Mouse (Mus musculus) left cerebral cortex, postnatal 14 days (tissue): ENCODE results near the gene Olfr1136. TPM values are rescaled to one million over a fixed set of nuclear protein-coding genes. Genes with fewer than 3 reads are reported as not detected.

Experiments used
- DNase-seq, 2 experiments: peaks; one replicate each; pipeline ENCODE4 v3.0.0; 2021 to 2022; ENCODE audit warnings: low spot score in 2 of 2, mixed read lengths in 1 of 2
- intact Hi-C: fragments of 180-260 bp; cut with DNase I; formaldehyde crosslinking; loops from one replicate; pipeline ENCODE4 v1.15.1; 2025
- long read RNA-seq, 2 experiments: library from polyadenylated mRNA; stranded (forward); transcript quantifications; one replicate each; pipeline ENCODE4 v2.0.0; 2021
- total RNA-seq, 2 experiments: library from RNA; stranded (reverse); gene quantifications; 2 replicates each; pipeline ENCODE4 v1.2.3; 2021

Olfr1136 gene
- total RNA-seq, result not detected
- long read RNA-seq, experiment 1, result 0 reads
- long read RNA-seq, experiment 2, result 0 reads

GRCm38 (mm10) chr2:87693847-87694246 lies at the start of gene Olfr1136:
TSS of gene Olfr1136 (minus strand) at chr2:87693947.
- intact Hi-C loops, result no loop called here
- DNase-seq, result no peak

GRCm38 (mm10) chr2:87743452-87743851 lies 49.7 kb upstream of the Olfr1136 start, which contains the start of gene Olfr1140:
TSS of gene Olfr1140 (plus strand) at chr2:87743752.
- intact Hi-C loops, result no loop called here
- no peak for DNase-seq

- DNase-seq, result no peak
- intact Hi-C loops, result no loop called here
These were observed 46.1 kb upstream of the Olfr1136 start, which contains the start of gene Olfr1138 for GRCm38 (mm10) chr2:87739878-87740277. TSS of gene Olfr1138 (minus strand) at chr2:87739978.

- DNase-seq, result no peak
- intact Hi-C loops, result no loop called here
These were observed 19.3 kb upstream of the Olfr1136 start, which contains the start of gene Olfr1137 for GRCm38 (mm10) chr2:87713079-87713478. TSS of gene Olfr1137 (minus strand) at chr2:87713179.

GRCm38 (mm10) chr2:87673564-87673963 lies 20.2 kb downstream of the Olfr1136 start, which contains the start of gene Olfr1135:
TSS of gene Olfr1135 (minus strand) at chr2:87673664.
- DNase-seq, result no peak
- intact Hi-C loops, result no loop called here

- DNase-seq, result no peak
These were observed 35.4 kb downstream of the Olfr1136 start, which contains the start of gene Olfr1134 for GRCm38 (mm10) chr2:87658360-87658759. TSS of gene Olfr1134 (minus strand) at chr2:87658460.

GRCm38 (mm10) chr2:87647274-87647673 lies 46.5 kb downstream of the Olfr1136 start, which contains the start of gene Olfr1133:
TSS of gene Olfr1133 (minus strand) at chr2:87647374.
- intact Hi-C loops, result no loop called here

More at GRCm38 (mm10) chr2:87658360-87658759, 35.4 kb downstream of the Olfr1136 start, which contains the start of gene Olfr1134:
- intact Hi-C loops, result no loop called here

More at GRCm38 (mm10) chr2:87647274-87647673, 46.5 kb downstream of the Olfr1136 start, which contains the start of gene Olfr1133:
- no peak for DNase-seq

Other genes with a start within 250 kb of the Olfr1136 start
- not detected for gene Olfr1126, start 240.0 kb downstream of the Olfr1136 start, total RNA-seq
- gene Pramel7, start 196.9 kb downstream of the Olfr1136 start, total RNA-seq, result not detected
- gene Pramel6, start 187.4 kb downstream of the Olfr1136 start, total RNA-seq, result not detected
- not detected for gene Olfr153, start 162.2 kb downstream of the Olfr1136 start, total RNA-seq
- not detected for gene Olfr1128, start 148.4 kb downstream of the Olfr1136 start, total RNA-seq
- gene Olfr1129, start 120.0 kb downstream of the Olfr1136 start, total RNA-seq, result not detected
- not detected for gene Olfr1130, start 87.7 kb downstream of the Olfr1136 start, total RNA-seq
- gene Olfr1131, start 66.8 kb downstream of the Olfr1136 start, total RNA-seq, result not detected
- not detected for gene Olfr1132, start 56.4 kb downstream of the Olfr1136 start, total RNA-seq
- gene Olfr1133, start 46.6 kb downstream of the Olfr1136 start, total RNA-seq, result not detected
- gene Olfr1134, start 35.5 kb downstream of the Olfr1136 start, total RNA-seq, result not detected
- gene Olfr1135, start 20.3 kb downstream of the Olfr1136 start, total RNA-seq, result not detected
- gene Olfr1137, start 19.2 kb upstream of the Olfr1136 start, total RNA-seq, result not detected
- gene Olfr1138, start 46.0 kb upstream of the Olfr1136 start, total RNA-seq, result not detected
- not detected for gene Olfr1140, start 49.8 kb upstream of the Olfr1136 start, total RNA-seq
- not detected for gene Olfr1141, start 60.0 kb upstream of the Olfr1136 start, total RNA-seq
- gene Olfr152, start 85.5 kb upstream of the Olfr1136 start, total RNA-seq, result not detected
- gene Olfr1143, start 106.6 kb upstream of the Olfr1136 start, total RNA-seq, result not detected
- gene Olfr1145, start 115.9 kb upstream of the Olfr1136 start, total RNA-seq, result not detected
- not detected for gene Olfr1148, start 136.6 kb upstream of the Olfr1136 start, total RNA-seq
- not detected for gene Olfr1150-ps1, start 150.0 kb upstream of the Olfr1136 start, total RNA-seq
- gene Olfr1151, start 161.9 kb upstream of the Olfr1136 start, total RNA-seq, result not detected
- gene Olfr1152, start 172.5 kb upstream of the Olfr1136 start, total RNA-seq, result not detected
- not detected for gene Olfr1153, start 201.0 kb upstream of the Olfr1136 start, total RNA-seq
- gene Olfr1154, start 211.2 kb upstream of the Olfr1136 start, total RNA-seq, result not detected